Mouse (Mus musculus): ENCODE results near the gene Dhx8.

DNA sequence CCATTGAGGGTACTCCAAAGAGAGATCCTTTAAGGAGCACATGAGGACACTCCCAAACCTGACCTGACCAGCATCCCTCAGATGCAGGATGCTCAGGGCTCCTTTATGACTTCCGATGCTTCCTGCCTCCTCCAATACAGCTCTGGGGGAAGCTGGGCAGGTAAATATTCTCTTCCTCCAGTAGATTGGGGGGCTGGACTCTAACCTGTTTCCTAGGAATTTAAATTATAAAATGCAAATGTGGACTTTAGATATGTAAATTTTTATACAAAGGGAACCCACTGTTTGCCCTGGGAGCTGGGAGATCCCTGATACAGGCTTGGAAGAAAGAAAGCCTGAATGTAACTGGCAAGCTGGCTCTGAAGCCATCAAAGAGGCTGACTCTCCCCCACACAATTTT is 54.7 kb downstream of the Dhx8 start:
- no peak for TF ChIP-seq CTCF (IDR thresholded peaks at IDR 0.05; ENCODE audit: low read depth)
- TF ChIP-seq EP300 (IDR thresholded peaks at IDR 0.05; ENCODE audit: low read depth): no peak
